Mouse (Mus musculus): ENCODE results near the gene 4930452B06Rik.

DNA sequence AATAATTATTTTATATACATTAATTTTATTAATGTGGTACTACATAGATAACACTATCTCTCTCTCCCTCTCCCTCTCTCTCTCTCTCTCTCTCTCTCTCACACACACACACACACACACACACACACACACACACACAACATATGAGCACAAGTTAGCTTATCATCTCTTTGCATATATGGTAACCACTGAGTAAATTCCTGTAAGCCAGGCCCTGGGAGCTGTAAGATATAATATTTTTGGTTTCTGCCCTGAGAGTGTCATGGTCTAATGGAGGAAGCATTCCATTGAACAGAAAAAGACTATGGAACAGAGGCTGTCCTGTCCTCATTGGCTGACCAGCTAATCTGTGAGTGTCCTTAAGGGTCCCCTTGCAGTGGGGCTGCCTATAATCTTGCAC is 216.7 kb downstream of the 4930452B06Rik start:
- no peak for TF ChIP-seq CTCF (IDR thresholded peaks at IDR 0.05; ENCODE audit: low read depth)
- no peak for TF ChIP-seq EP300 (optimal IDR thresholded peaks at IDR 0.05)
